Mouse (Mus musculus) kidney, embryonic 14.5 days (tissue): ENCODE measurements around the gene Carns1. TPM values are rescaled to one million over a fixed set of nuclear protein-coding genes. Genes with fewer than 3 reads are reported as not detected.

Source experiments
- ATAC-seq: fragments of 200-750 bp; cut with Nextera tagmentation; 2 replicates; pipeline ENCODE4 v1.8.0; 2017; ENCODE audit warnings: moderate number of reproducible peaks, mild to moderate bottlenecking, moderate TSS enrichment, moderate library complexity; ENCODE audit not compliant: low FRiP score, low TSS enrichment
- H3K27ac ChIP-seq: fragments of 300-500 bp; sonication (generic); 2 replicates; pipeline ENCODE4 v1.5.1; 2014; ENCODE audit warnings: low read depth, mild to moderate bottlenecking, low read length, moderate library complexity, mixed read lengths
- H3K27me3 ChIP-seq: fragments of 300-500 bp; sonication (generic); 2 replicates; pipeline ENCODE4 v1.6.1; 2014; ENCODE audit warnings: mild to moderate bottlenecking, low read length; ENCODE audit not compliant: control insufficient read depth, insufficient read depth
- H3K36me3 ChIP-seq: fragments of 300-500 bp; sonication (generic); 2 replicates; pipeline ENCODE4 v1.6.1; 2014; ENCODE audit warnings: low read length, mixed read lengths; ENCODE audit not compliant: control insufficient read depth, insufficient read depth
- H3K4me1 ChIP-seq: fragments of 300-500 bp; sonication (generic); 2 replicates; pipeline ENCODE4 v1.6.1; 2014; ENCODE audit warnings: low read length, mixed read lengths; ENCODE audit not compliant: control insufficient read depth, insufficient read depth
- H3K4me2 ChIP-seq: fragments of 300-500 bp; sonication (generic); replicated peaks from 2 replicates; pipeline ENCODE4 v1.6.1; 2014; ENCODE audit warnings: low read depth, mild to moderate bottlenecking, low read length
- H3K4me3 ChIP-seq: fragments of 300-500 bp; sonication (generic); 2 replicates; pipeline ENCODE4 v1.5.1; 2014; ENCODE audit warnings: mild to moderate bottlenecking, low read length
- H3K9ac ChIP-seq: fragments of 300-500 bp; sonication (generic); 2 replicates; pipeline ENCODE4 v1.6.1; 2014; ENCODE audit warnings: low read depth, mild to moderate bottlenecking, low read length, moderate library complexity
- H3K9me3 ChIP-seq: fragments of 300-500 bp; sonication (generic); 2 replicates; pipeline ENCODE4 v1.6.1; 2016; ENCODE audit warnings: low read length; ENCODE audit not compliant: control insufficient read depth
- WGBS: fragments of 180-500 bp; shearing (Covaris S2); extraction: QIAGEN DNeasy Blood & Tissue Kit; methylation state at CpG from one replicate; pipeline ENCODE4 v1.1.7; 2014; 5-methylcytosine and 5-hydroxymethylcytosine counted together
- microRNA-seq: library from miRNA; unstranded; fragments of <30 nt; microRNA quantifications from one replicate; pipeline ENCODE4, GENCODE M21; 2016
- polyA plus RNA-seq: library from polyadenylated mRNA; unstranded; fragments of >200 nt; fragmentation: Nextera tagmentation; extraction: Ambion mirVana; gene quantifications from 2 replicates; pipeline ENCODE4 v1.2.1, GENCODE M21; 2014

Gene Carns1
- polyA plus RNA-seq, 1 experiment from 2014 or later: 1.7 TPM

DNA sequence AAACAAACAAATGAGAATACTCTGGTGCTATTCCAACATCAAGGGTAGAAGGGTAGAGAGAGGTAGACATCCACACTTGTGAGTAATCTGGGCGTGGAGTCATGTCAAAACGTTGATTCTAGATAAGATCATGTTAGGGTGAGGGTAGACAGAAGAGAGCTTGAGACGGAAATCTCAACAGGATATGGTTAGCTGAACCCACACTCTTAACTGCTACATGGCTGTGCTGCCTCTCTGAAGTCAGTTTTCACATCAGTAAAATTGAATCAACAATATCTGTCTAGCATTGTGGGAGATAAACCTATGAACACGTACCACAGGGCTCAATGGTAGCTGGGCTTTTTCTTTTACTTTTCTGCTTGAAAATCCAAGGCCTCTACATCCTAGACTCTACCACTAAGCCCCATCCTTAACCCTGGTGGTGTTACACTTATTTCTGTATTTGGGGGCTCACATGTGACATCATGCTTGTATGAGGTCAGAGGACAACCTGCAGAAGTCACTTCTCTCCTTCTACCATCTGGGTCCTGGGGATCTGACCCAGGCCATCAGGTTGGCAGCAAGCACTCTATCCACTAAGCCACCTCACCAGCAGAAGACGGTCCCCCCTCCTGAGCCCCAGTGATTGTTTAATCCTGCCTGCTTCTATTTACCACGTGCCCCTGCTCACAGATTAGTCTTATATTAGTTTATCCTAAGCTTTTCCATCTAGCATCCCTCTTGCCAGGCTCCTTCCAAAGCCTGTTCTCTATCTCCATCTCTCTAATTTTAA is 55.4 kb downstream of the Carns1 start:
- no peak overlapping the region for H3K9ac ChIP-seq
- 84% methylated on average over 6 of the region's 6 CpGs for WGBS
- H3K27me3 ChIP-seq: no peaks in the 10 kb centered on the region
- no peak overlapping the region for H3K27ac ChIP-seq
- no peaks in the 10 kb centered on the region for H3K9me3 ChIP-seq
- ATAC-seq: no peak
- H3K4me2 ChIP-seq: no peak overlapping the region
- H3K4me3 ChIP-seq: no peak overlapping the region
- H3K4me1 ChIP-seq: peaks cover 2% of the 10 kb centered on the region; the same call in 1 of the 2 replicates
- H3K36me3 ChIP-seq: peaks cover 33% of the 10 kb centered on the region

DNA sequence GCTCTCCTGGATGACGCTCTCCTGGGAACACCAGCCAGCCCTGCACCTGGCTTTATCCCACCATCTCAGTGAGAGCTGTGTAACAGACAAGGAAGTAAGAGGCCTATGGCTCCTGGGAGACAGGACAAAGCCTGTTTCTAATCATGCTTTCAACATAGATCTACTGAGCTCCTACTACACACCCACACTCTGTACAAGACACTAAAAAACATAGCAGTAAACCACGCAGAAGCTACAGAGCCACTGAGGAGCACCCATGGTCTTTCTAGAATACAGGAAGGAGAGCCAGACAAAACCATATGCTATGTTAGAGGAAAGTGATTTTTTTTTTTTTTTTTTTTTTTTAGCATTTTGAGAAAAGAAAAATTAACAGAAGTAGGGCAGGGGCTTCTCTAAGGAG is 56.9 kb downstream of the Carns1 start:
- ATAC-seq: no peak
- Histone ChIP-seq H3K36me3 (peaks cover 45% of the 10 kb centered on the region), H3K4me2 (no peak overlapping the region), H3K9me3 (no peaks in the 10 kb centered on the region), H3K27ac (no peak overlapping the region), H3K4me3 (no peak overlapping the region), H3K9ac (no peak overlapping the region), H3K27me3 (no peaks in the 10 kb centered on the region), H3K4me1 (peaks cover 15% of the 10 kb centered on the region)
- WGBS: 95% methylated on average over 2 of the region's 2 CpGs

DNA sequence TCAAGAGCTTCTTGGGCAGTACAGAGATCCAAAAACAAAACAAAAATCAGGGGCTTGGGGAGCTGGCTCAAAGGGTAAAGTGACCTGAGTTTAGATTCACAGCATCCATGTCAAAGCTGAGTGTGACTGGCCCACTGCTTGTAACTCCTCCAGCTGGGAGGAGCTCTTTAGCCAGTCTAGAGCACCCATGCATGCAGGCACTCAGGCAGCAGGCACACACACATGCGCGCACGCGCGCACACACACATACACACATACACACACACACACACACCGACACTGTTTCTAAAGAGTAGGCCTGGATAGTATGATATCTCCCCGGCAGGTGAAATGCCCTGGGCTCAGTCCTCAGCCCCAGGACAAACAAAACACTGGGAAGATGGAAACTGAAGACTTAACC is 58.3 kb downstream of the Carns1 start:
- WGBS: 83% methylated on average over 7 of the region's 7 CpGs
- Histone ChIP-seq H3K27ac (no peak overlapping the region), H3K4me1 (peaks cover 24% of the 10 kb centered on the region)

DNA sequence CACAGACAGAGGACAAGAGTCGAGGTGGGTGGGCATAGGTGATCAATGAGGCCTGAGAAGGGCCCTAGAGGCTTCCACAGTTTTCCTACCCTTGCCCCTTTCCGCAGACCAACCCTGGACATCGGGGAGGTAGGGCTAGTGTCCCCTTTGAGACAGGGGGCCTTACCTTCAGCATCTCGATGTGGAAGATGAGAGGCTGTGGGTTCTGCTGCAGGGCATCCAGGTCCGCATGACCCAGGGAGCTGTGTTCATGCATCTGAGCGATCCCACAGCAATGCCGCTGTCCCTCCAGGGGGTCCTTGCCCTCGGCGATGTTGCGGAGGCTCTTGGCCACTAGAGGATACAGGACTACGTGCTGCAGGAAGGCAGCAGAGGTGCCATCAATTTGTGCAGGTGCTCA is 59.5 kb downstream of the Carns1 start:
- no peak overlapping the region for H3K4me2 ChIP-seq
- H3K27ac ChIP-seq: no peak overlapping the region
- peaks cover 63% of the 10 kb centered on the region for H3K36me3 ChIP-seq
- 89% methylated on average over 11 of the region's 11 CpGs for WGBS
- H3K4me1 ChIP-seq: peaks cover 24% of the 10 kb centered on the region
- H3K9me3 ChIP-seq: no peaks in the 10 kb centered on the region
- H3K9ac ChIP-seq: no peak overlapping the region
- H3K27me3 ChIP-seq: no peaks in the 10 kb centered on the region
- no peak overlapping the region for H3K4me3 ChIP-seq
- ATAC-seq: no peak

More for the DNA sequence above, 58.3 kb downstream of the Carns1 start:
- Histone ChIP-seq H3K36me3 (peaks cover 57% of the 10 kb centered on the region), H3K9me3 (no peaks in the 10 kb centered on the region), H3K4me2 (no peak overlapping the region), H3K4me3 (no peak overlapping the region), H3K27me3 (no peaks in the 10 kb centered on the region), H3K9ac (no peak overlapping the region)
- ATAC-seq: no peak

DNA sequence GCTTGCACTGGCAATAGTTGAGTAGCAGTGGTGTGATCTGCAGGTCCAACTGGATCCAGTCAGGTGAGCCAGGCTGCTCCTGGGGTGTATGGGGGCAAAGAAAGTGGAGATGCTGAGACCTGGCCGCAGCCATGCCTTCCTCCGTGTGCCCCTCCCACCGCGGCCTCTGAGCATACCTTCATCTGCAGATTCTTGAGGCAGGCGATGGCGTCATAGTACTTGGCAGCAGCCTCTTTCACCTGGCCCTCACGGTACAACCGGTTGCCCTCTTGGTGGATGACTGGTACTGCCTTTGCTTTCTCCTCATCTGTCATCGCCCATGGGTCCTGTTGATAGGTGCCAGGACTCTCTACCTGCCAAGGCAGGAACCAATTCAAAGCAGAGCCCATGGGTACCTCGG is 60.1 kb downstream of the Carns1 start:
- Histone ChIP-seq H3K9me3 (no peaks in the 10 kb centered on the region), H3K27me3 (no peaks in the 10 kb centered on the region), H3K4me2 (no peak overlapping the region), H3K4me3 (no peak overlapping the region), H3K27ac (no peak overlapping the region), H3K4me1 (peaks cover 24% of the 10 kb centered on the region), H3K36me3 (peaks cover 63% of the 10 kb centered on the region), H3K9ac (no peak overlapping the region)
- WGBS: 96% methylated on average over 10 of the region's 10 CpGs
- ATAC-seq: no peak

DNA sequence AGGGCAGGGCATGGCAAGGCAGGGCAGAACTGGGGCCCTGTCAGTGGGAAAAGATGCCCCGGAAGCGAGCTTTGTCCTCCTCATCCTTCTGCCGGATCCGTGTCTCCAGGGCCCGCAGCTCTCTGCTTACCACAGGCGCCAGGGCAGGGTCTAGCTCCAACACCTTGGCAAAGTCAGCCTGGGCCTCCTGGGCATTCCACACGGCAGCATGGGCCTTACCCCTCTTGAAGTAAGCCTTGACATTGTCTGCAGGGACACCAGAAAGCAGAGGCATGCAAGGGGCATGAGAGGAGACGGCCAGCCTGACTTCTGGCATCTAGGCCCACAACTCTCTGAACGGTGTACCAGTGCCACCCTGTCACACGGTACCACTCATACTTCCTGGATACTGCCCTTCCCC is 60.7 kb downstream of the Carns1 start:
- Histone ChIP-seq H3K27ac (peak overlapping the region; percentile 57; the same call in 1 of the 2 replicates), H3K9ac (no peak overlapping the region; the same call in 1 of the 2 replicates), H3K9me3 (no peaks in the 10 kb centered on the region), H3K27me3 (no peaks in the 10 kb centered on the region), H3K36me3 (peaks cover 63% of the 10 kb centered on the region), H3K4me2 (no peak overlapping the region), H3K4me3 (no peak overlapping the region), H3K4me1 (peaks cover 24% of the 10 kb centered on the region)
- 85% methylated on average over 10 of the region's 10 CpGs for WGBS
- no peak for ATAC-seq

Small RNAs within 50 kb of the gene (microRNA-seq; reads per million reads assigned to microRNA genes)
- gene Gm26115: not detected

Other genes with a start within 250 kb of the Carns1 start
- 2.8 and 3.0 TPM in 2 replicates for gene Aldh3b1, start 245.7 kb downstream of the Carns1 start, polyA plus RNA-seq
- 7.0 and 12.4 TPM in 2 replicates for gene Unc93b1, start 240.3 kb downstream of the Carns1 start, polyA plus RNA-seq
- not detected in 2 replicates for gene Aldh3b3, start 216.8 kb downstream of the Carns1 start, polyA plus RNA-seq
- 1.3 and 1.6 TPM in 2 replicates for gene Aldh3b2, start 203.2 kb downstream of the Carns1 start, polyA plus RNA-seq
- 22.4 and 26.3 TPM in 2 replicates for gene Acy3, start 188.9 kb downstream of the Carns1 start, polyA plus RNA-seq
- 0.74 and 1.1 TPM in 2 replicates for gene Tbx10, start 182.7 kb downstream of the Carns1 start, polyA plus RNA-seq
- gene Nudt8, start 174.9 kb downstream of the Carns1 start, polyA plus RNA-seq: 37.6 and 38.5 TPM in 2 replicates
- gene Gm49405, start 174.9 kb downstream of the Carns1 start, polyA plus RNA-seq: 2.5 and 2.7 TPM in 2 replicates
- 4.5 and 5.8 TPM in 2 replicates for gene Doc2g, start 172.2 kb downstream of the Carns1 start, polyA plus RNA-seq
- 214 and 223 TPM in 2 replicates for gene Ndufv1, start 162.7 kb downstream of the Carns1 start, polyA plus RNA-seq
- 518 and 527 TPM in 2 replicates for gene Gstp1, start 137.5 kb downstream of the Carns1 start, polyA plus RNA-seq
- 1.4 and 5.3 TPM in 2 replicates for gene Gstp2, start 129.5 kb downstream of the Carns1 start, polyA plus RNA-seq
- gene Gstp3, start 115.9 kb downstream of the Carns1 start, polyA plus RNA-seq: 0.34 TPM in 1 of 2 replicates, not detected in the other
- gene Cabp2, start 93.9 kb downstream of the Carns1 start, polyA plus RNA-seq: not detected in 2 replicates
- gene Cdk2ap2, start 78.3 kb downstream of the Carns1 start, polyA plus RNA-seq: 116 and 121 TPM in 2 replicates
- gene Pitpnm1, start 75.5 kb downstream of the Carns1 start, polyA plus RNA-seq: 14.0 and 15.8 TPM in 2 replicates
- 92.0 and 97.5 TPM in 2 replicates for gene Aip, start 49.6 kb downstream of the Carns1 start, polyA plus RNA-seq
- not detected in 2 replicates for gene Gpr152, start 35.7 kb downstream of the Carns1 start, polyA plus RNA-seq
- 0.06 and 0.09 TPM in 2 replicates for gene Cabp4, start 31.4 kb downstream of the Carns1 start, polyA plus RNA-seq
- 132 and 156 TPM in 2 replicates for gene Coro1b, start 26.9 kb downstream of the Carns1 start, polyA plus RNA-seq
- gene Ptprcap, start 21.9 kb downstream of the Carns1 start, polyA plus RNA-seq: 0.57 and 0.80 TPM in 2 replicates
- gene Rps6kb2, start 12.1 kb downstream of the Carns1 start, polyA plus RNA-seq: 33.4 and 42.0 TPM in 2 replicates
- 2.7 and 3.2 TPM in 2 replicates for gene Tbc1d10c, start 15.8 kb upstream of the Carns1 start, polyA plus RNA-seq
- gene Ppp1ca, start 16.6 kb upstream of the Carns1 start, polyA plus RNA-seq: 987 and 1,041 TPM in 2 replicates
- 34.7 and 39.5 TPM in 2 replicates for gene Rad9a, start 26.2 kb upstream of the Carns1 start, polyA plus RNA-seq
- gene Clcf1, start 38.8 kb upstream of the Carns1 start, polyA plus RNA-seq: 5.7 and 5.9 TPM in 2 replicates
- not detected in 2 replicates for gene AC109138.7, start 38.9 kb upstream of the Carns1 start, polyA plus RNA-seq
- gene Pold4, start 56.4 kb upstream of the Carns1 start, polyA plus RNA-seq: 26.4 and 28.2 TPM in 2 replicates
- 10.7 and 13.0 TPM in 2 replicates for gene Ssh3, start 93.7 kb upstream of the Carns1 start, polyA plus RNA-seq
- gene Ankrd13d, start 107.7 kb upstream of the Carns1 start, polyA plus RNA-seq: 5.2 and 8.3 TPM in 2 replicates
- gene Grk2, start 130.7 kb upstream of the Carns1 start, polyA plus RNA-seq: 17.7 and 17.8 TPM in 2 replicates
- 43.4 and 69.6 TPM in 2 replicates for gene Kdm2a, start 222.8 kb upstream of the Carns1 start, polyA plus RNA-seq